In the genomic region with DNA sequence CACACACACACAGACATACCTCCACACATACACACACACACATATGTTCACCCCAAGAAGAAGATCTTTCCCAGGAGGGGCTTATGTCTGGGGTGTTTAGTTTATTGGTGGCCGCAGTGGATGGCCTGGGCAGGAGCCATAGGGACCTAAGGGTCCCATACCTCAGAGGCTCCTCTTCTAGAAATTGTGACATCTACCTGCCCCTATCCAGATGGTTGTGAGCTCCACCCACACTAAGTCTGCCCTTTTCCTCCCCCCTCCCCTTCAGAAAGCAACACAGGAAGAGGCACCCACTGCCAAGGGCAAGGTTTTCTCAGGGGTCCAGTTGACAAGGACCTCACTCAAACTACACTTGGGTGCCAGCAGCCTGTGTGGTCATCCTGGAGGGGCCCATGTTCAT, we compare ENCODE assay signal across 11 mouse cellular contexts. TPM values are rescaled to one million over a fixed set of nuclear protein-coding genes. Genes with fewer than 3 reads are reported as not detected.
DNase-seq lines count a peak whose midpoint lies in the region.
"Had no signal": no experiment of that assay in that cellular context is flagged by ENCODE, and none has a peak within 500 bp of the region (broad histone marks: within the 10 kb centered on the region; RNA-seq: fewer than 3 reads in every experiment).

No protein-coding gene starts in this region.

- peak; percentile 19 for DNase-seq in A20 (ENCODE audit: low read depth, low spot score)
- peak; percentile 78 for DNase-seq in CD4-positive helper T cell, adult 2 months (ENCODE audit: low read depth, low spot score)
- peak; percentile 73 for DNase-seq in induced T-regulatory cell, adult 2 months (ENCODE audit: low read depth)
- peak; percentile 71 for DNase-seq in thymus, postnatal 0 days (ENCODE audit: low spot score)
- DNase-seq in adrenal gland, adult 18-20 months (ENCODE audit: low spot score in 2 of 2) = no peak
- DNase-seq in left cerebral cortex, postnatal 4 days = no peak
- DNase-seq in cerebellum, adult 9-11 months = no peak
- DNase-seq: cerebellum, adult 9-10 months; gastrocnemius, postnatal 25 days; liver, embryonic 13.5 days; lung, postnatal 14 days had no signal

- intact Hi-C loops in left cerebral cortex, postnatal 4 days (cut with DNase I) = no loop called here

RNA-seq across cellular contexts. Expression of a gene that starts 11.0 kb away (rescaled TPM):
- polyA plus RNA-seq in thymus, postnatal 0 days (2015; fragmentation: Nextera tagmentation; extraction: Ambion mirVana) = 38.0 and 38.5 TPM in 2 replicates
- total RNA-seq in adrenal gland, adult 18-20 months (2021) = 1 to 10 TPM; 8.3 to 8.5 TPM
- 10 to 100 TPM; 10.7 to 12.8 TPM for total RNA-seq in left cerebral cortex, postnatal 4 days (2021)

RNA-seq across cellular contexts. Expression of a gene that starts 11.1 kb away (rescaled TPM):
- 66.5 and 67.6 TPM in 2 replicates for polyA plus RNA-seq in thymus, postnatal 0 days (2015; fragmentation: Nextera tagmentation; extraction: Ambion mirVana)
- total RNA-seq in adrenal gland, adult 18-20 months (2021) = 10 to 100 TPM; 11.0 to 11.4 TPM
- 10 to 100 TPM; 22.1 to 22.5 TPM for total RNA-seq in left cerebral cortex, postnatal 4 days (2021)

RNA-seq across cellular contexts. Expression of a gene that starts 23.6 kb away (rescaled TPM):
- 54.7 and 67.8 TPM in 2 replicates for polyA plus RNA-seq in thymus, postnatal 0 days (2015; fragmentation: Nextera tagmentation; extraction: Ambion mirVana)
- 1 to 10 TPM; 2.7 to 3.4 TPM for total RNA-seq in adrenal gland, adult 18-20 months (2021)
- 10 to 100 TPM; 56.5 to 58.2 TPM for total RNA-seq in left cerebral cortex, postnatal 4 days (2021)

RNA-seq across cellular contexts. Expression of a gene that starts 30.5 kb away (rescaled TPM):
- polyA plus RNA-seq in thymus, postnatal 0 days (2015; fragmentation: Nextera tagmentation; extraction: Ambion mirVana) = 312 and 321 TPM in 2 replicates
- total RNA-seq in adrenal gland, adult 18-20 months (2021) = 10 to 100 TPM; 70.3 to 78.0 TPM
- total RNA-seq in left cerebral cortex, postnatal 4 days (2021) = 10 to 100 TPM; 88.0 to 92.4 TPM

RNA-seq across cellular contexts. Expression of a gene that starts 51.8 kb away (rescaled TPM):
- polyA plus RNA-seq in thymus, postnatal 0 days (2015; fragmentation: Nextera tagmentation; extraction: Ambion mirVana) = 60.0 and 65.9 TPM in 2 replicates
- 10 to 100 TPM; 38.7 to 48.9 TPM for total RNA-seq in adrenal gland, adult 18-20 months (2021)
- 10 to 100 TPM; 40.3 to 42.6 TPM for total RNA-seq in left cerebral cortex, postnatal 4 days (2021)

Comparison
In these comparisons a context has a peak if more than half of its experiments do, and no peak if none do; other contexts are left out.
1. DNase-seq: peak in A20 (single experiment), CD4-positive helper T cell, adult 2 months (single experiment), induced T-regulatory cell, adult 2 months (single experiment) and thymus, postnatal 0 days (single experiment); none in adrenal gland, adult 18-20 months (0 of 2), left cerebral cortex, postnatal 4 days (single experiment) and cerebellum, adult 9-11 months (single experiment).
2. RNA of a gene that starts 23.6 kb away (total RNA-seq): 56.5 to 58.2 TPM in left cerebral cortex, postnatal 4 days; 2.7 to 3.4 TPM in adrenal gland, adult 18-20 months; every median in the first group is over 10 times any median in the second.